Mouse (Mus musculus) heart, postnatal 14 days (tissue): ENCODE measurements around the gene Shc3. TPM values are rescaled to one million over a fixed set of nuclear protein-coding genes. Genes with fewer than 3 reads are reported as not detected.

Source experiments
- DNase-seq, 2 experiments: peaks; one replicate each; pipeline ENCODE4 v3.0.0; 2021 to 2022
- intact Hi-C: fragments of 180-260 bp; cut with DNase I; formaldehyde crosslinking; loops from one replicate; pipeline ENCODE4 v1.15.1; 2025
- total RNA-seq, 2 experiments: library from RNA; stranded (reverse); gene quantifications; 2 replicates each; pipeline ENCODE4 v1.2.3; 2021

Gene Shc3
- total RNA-seq, 2 experiments from 2014 or later = 2.6 to 3.0 TPM

DNA sequence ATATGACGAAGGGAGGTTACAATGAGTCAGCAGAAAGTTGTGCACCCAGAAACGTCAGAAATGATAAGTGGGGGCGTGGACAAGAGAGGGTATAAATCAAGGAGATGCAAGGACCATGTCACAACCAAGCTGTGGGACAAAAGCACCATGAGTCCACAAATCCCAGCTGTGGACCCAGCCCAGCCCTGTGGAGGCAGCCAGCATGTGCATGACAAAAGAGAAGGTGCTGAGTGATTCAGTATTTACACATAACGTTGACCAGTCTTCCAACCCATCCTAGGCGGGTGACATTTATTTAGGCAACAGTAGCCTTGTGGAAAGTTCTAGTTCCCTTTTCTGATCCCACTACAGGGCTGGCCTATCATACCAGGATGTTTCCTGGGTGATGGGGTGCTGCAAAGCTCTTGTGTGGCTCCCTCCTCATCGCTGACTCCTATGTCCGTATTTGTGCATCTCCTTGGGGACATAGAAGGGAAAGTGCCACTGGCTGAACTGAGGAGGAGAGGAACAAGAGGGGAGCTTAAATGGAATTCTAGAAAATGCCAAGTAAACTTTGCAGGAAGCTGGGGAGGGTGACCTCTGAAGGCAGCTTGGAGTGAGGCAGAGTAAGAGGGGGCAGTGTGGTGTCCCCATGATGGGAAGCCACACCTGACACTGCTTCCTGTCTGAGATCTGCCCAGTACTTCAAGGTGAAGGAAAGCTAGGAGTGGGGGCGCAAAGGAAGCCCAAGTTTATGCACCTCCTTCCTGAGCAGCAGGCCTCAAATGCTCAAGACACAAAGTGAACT lies 77.4 kb downstream of the Shc3 start:
- intact Hi-C loops = no loop called here
- DNase-seq = no peak

DNA sequence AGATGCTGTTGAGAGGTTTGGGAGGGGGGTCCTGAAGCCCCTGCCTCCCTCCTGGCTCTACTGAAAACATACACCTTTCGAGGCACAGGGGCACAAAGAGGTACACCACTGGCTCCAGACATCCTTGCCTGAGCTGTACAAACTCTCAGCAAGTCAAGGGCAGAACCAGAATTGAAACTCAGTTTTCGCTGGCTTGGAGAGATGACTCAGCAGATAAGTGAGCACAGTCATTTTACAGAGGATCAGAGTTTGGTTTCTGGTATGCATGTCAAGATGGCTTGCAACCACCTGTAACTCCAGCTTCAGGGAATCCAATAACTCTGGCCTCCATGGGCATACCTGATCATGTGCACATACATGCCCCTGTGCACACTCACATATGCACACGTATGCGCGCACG lies 79.0 kb downstream of the Shc3 start:
- DNase-seq = no peak
- intact Hi-C loops = no loop called here

DNA sequence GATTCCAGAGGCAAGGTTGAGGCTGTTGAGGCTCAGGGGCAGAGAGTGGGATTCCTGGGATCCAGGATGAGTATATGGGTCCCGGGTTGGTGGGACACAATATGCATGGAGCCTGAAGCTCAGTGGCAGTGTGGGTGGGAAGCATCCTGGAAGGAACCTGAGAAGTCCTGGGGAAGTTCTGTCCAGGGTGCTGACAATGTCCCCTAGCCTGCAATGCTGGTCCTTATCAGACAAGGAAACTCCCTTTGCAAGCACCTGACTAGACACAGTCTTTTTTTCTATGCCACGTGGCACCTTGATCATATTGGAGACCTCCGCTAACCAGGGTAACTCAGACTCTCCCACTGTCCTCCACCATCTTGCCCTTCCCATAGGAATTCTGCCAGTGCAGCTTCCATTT lies 80.3 kb downstream of the Shc3 start:
- DNase-seq = no peak
- intact Hi-C loops = no loop called here

DNA sequence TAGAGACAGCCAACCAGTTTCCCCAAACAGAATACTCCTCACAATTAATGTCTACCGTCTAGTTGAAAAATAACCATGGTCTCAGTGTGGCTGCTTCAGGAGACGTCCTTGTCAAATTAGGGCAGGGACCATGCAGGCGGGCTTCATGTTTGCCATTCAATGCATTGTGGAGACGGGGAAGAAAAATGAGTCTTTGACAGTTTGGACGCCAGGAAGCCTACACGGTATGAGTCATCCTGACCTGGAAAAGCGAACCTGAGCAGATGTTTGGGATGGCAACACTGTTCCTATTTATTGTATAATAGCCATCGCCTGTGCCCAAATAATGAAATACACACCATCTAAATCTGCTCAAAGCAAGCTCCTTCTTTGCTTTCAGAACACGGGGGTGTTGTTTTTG lies 83.9 kb downstream of the Shc3 start:
- intact Hi-C loops = no loop called here
- no peak for DNase-seq

DNA sequence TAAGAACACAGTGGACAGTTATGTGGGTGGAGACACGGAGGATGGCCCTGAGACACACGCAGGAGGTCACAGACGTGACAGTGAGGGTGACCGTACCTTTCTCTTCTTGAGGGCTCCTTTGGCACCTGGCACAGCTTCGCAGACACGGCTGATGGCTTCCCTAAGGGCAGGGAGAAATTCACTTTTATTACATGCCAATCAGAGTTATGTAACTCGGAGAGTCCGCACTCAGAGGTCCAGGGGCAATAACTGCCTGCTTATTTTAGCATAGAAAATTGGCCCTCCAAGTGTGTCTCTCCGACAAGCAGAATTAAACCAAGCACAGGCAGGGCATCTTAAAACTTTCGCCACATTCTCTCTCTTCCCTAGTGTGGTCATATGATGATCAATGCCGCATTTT lies 86.4 kb downstream of the Shc3 start:
- intact Hi-C loops = no loop called here
- no peak for DNase-seq

DNA sequence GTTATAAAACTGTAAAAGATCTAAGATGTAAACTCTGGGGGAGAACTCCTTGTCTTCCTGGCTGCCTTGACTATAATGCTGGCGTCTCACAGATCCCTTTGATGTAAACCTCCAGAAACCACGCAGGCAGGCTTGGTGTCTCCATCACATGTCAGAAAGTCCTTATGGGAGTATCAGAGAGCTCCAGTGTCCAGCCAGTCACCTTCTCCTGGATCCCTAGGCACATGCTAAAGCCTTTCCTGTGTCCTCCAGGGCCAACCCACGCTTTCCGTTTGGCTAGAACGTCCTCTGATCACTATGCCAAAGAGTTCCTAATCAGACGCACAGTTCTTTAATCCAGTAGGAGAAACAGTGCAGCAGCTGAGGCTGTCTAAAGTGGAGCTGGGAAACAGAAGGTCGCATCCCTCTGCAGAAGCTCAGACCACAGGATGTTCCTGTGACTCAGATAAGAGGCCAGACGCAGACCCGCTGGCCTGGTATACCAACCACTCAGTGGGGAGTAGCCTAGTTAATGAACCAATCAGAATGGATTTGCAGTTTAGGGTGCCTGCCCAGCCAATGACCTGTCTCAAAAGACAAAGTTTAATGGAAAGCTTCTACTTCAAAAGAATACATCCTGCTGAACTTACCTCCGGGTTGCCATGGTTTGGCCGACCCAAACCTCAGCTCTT lies 88.7 kb downstream of the Shc3 start:
- no peak for DNase-seq
- intact Hi-C loops = no loop called here

DNA sequence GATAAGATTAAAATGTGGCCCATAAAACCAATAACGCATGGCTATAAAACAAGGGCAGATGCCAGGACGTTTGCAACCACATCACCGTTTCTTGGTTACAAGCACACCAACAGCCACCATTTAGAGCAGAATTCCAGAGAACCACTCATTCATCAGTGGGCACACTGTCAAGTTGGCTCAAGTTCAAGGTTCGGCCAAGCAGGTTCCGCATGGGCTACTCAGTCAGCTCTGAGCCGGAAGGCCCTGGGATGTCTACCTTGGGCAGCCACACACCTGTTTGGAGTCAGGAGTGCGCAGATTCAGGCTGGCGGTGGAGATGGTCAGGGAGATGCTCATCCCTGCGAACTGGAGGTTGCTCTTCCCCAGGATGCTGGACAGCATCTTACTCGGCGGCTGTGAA lies 89.4 kb downstream of the Shc3 start:
- intact Hi-C loops = no loop called here
- no peak for DNase-seq

DNA sequence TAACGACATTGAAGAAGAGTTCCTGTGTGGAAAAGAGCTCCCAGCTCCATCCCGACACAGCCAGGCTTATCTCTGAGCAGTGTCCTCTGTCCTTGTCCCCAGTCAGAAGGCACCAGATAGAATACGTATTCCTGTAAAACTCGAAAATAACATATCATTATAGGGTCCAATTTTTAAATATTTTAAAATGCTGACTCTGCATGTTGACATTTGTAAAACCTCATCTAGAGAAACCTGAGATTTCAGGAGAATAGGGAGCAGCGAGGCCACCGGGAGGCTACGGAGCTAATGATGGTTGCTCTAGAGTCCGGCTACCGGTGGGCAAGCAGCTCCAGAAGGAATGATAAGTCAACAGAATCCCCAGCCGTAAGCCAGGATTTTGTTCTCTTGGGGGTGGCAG lies 92.2 kb downstream of the Shc3 start:
- no peak for DNase-seq
- intact Hi-C loops = no loop called here

DNA sequence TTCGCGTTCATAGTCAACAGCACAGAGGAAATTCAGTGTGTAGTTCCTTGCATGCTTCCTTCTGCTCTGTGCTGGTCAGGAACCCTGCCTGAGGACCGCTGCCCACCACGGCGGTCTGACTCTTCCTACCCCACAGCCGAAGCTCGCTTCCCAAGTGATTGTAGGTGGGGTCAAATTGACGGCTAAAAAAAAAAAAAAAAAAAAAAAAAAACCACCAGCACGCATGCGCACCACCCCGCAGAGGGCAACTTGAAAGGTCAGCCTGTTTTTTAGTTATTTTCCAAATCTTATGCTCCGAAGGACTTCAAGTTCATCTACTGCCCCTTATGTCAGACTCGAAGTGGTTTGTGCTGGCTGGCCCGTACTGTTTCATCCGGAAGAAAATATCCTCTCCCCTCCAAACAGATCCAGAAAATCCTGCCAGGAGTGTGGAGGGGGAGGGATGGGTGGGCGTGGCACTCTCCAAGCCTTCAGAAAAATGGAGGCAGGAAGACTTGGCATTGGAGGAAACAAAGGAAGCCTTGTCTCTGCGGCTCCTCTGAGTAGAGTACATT lies 100.4 kb downstream of the Shc3 start:
- intact Hi-C loops = no loop called here
- DNase-seq = no peak

DNA sequence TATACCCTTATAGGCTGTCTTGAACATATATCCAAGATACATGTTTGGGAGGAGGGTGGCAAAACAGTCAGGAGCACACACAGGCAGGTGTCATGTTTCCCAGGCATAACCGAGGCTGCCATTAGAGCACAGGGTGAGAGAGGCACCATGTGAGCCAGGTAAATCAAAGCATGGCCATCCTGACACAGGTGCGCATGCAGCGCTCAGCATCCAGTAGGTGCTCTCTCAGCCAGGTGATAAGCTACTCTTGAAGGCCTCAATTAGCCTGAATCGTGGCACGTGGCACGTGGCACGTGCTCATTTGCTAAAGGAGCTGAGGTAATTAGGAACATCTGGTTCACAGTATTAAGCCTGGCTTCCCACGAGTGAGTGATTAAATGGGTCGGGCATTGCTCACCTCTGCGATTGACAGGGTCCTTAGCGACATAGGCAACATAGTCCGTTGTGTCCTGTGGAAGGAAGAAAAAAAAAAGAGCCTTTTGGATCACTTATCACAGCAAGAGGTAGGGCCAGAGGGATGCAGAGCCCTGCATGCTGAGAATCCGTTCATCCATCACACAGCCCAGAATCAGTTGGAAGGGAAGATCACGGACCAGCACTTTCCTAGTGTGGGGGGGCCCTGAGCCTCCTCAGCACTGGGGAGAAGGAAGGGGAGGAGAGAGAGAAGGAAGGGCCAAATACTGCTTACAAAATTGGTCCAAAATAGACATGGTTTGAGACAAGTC lies 102.9 kb downstream of the Shc3 start:
- no peak for DNase-seq
- intact Hi-C loops = no loop called here

DNA sequence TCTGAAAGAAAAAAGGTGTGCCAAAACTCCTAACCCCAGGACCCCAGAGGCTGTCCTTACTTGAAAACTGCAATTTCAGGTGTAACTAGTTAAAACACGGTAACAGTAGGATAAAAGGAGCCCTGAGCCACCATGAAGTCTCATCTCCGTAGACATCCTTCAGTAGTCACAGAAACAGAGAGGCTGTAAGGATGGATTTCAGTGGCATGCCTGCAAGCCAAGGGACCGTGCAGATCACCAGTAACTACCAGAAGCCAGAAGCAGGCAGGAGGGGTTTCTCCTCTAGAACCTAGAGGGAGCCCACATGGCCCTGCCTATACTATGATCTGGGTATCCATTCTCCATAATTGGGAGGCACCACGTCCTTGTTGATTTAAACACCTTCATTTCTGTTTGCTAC lies 104.9 kb downstream of the Shc3 start:
- no peak for DNase-seq
- intact Hi-C loops = no loop called here

DNA sequence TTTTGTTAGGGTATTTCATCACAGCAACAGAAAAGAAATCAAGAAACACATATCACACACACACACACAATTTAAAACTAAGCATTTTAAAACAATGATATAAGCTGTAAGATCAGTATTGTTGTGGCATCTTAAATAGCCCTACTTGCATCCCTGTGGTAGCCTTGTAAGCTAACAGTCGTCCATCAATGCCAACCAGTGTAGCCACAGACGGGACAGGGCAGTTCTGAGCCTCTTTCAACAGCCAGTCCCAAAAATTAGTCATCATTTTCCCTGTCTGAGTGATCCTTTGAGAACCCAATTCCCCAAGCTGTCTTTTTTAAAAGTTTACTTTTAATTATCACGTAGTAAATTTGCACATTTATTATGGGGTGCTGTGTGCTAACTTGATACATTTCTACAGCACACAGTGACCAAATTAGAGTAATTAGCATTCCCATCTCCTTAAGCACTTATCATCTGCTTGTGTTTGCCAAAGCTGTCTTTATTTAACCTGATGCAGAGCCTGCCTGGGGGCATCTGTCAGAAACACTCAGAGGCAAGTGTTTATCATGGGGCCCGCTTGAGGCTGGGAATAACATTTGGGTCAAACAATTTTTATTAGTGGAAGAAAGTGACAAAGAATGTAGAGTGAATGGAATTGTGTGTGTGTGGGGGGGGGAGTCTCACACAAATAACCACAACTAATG lies 112.9 kb downstream of the Shc3 start:
- intact Hi-C loops = no loop called here
- no peak for DNase-seq

DNA sequence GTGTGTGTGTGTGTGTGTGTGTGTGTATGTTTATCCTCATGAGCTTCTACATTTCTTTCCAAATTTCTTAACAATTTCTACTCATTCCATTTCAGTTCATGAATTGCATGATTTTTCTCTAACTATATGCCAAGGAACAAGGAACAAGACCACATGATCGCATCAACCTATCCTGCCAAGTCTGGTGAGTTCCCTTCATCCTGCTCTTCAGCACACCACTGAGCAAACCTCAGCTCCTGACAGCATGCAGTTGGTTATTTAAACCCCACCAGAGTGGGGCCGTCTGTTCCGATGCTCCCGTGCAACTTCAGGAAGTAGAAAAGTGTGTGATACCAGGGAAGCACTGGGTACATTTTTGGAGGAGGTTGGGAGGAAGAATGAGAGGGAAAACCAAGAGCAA lies 122.7 kb downstream of the Shc3 start:
- intact Hi-C loops = no loop called here
- DNase-seq = no peak

DNA sequence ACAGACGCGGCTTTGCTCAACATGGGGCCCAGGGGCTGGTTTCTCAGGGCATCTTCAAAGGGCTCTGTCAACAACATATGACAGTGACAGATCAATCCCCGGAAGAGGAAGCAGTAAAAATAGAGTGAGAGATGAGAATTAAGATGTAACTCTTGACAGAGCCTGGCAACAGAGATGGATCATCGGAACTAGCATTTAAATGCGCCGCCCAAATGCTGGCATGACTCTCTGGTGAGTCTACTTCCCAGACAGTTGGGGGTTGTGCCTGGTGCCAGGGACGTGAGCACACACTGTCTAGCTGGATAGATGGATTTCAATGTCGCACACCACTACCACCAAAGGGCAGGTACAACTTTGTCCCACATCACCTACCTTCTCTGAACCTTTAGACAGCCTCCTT lies 126.3 kb downstream of the Shc3 start:
- DNase-seq = no peak
- intact Hi-C loops = no loop called here

DNA sequence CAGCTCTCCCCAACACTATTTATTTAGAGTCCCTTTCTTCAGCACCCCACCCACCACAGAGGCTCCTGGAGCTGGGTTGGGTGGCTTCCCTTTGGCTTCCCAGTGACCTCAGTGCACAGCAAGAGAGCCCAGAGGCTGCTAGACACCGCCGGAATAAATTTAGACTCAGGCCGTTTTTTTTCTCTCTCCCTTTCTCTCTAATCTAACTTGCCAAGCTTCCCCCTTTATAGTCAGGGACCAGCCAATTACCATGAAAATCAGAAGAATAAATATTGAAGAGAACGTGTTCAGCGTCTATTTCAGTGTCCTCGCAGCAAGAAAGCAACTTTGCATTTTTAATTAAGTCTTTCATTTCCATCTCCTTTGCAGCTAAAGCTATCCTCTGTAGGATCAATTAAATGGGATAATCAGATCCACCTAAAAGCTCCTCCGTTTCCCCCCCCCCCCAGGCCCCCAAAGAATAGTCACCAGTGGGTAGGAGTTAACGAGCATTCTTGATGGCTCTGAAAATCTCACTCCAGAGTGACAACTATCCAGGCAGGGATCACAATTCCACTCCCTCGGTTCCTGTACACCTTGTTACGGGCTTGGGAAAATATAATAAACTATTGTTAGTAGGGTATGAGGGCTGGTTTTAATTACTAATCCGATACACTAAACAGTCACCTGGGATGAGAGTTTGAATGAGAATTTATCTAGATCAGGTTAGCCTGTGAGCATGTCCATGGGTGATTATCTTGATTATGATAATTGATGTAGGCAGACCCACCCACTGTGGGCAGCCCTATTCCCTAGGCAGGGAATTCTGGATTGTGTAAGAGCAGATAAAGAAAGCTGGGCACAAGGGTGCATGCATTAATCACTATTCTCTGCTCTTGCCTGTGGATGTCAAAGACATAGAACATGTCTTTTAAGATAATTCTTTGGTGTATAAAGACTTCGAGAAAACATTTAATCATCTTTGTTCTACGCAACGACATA lies 131.8 kb downstream of the Shc3 start:
- no peak for DNase-seq
- intact Hi-C loops = no loop called here

DNA sequence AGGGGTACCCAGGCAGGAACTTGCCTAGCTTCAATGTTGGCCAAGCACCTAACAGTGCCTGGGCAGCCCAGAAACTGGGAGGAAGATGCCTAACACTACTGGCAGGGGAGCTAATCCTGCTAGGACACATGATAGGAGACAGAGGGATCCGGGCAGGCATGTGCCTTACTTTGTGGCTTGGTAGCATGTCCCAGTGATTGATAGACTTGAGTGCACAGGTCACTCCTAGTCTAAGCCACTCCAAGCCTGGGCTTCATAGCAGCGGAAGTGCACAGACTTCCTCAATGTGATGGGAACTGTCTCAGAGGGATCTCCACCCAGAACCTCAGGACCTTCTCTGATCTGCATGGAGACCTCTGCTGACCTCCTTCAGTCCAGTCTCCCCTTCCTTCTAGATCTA lies 134.1 kb downstream of the Shc3 start:
- intact Hi-C loops = no loop called here
- no peak for DNase-seq

DNA sequence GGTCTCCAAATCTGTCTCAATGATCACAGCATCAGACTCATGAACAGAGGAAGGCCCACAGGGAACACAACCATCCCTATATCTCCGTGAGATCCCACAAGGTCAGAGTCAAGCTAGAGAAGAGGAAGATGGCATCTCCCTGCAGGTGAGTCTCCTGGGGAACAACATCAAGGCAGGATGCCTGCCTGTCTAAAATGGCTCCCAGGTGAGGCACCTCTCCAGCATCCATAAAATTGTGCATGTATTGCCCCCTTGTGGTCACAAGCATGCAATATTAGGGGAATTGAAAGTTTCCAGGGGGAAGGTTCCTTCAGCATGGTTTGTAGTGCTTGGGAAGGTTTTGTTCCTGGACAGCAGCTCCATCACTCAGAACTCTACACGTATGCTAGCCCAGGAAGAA lies 134.8 kb downstream of the Shc3 start:
- no peak for DNase-seq
- intact Hi-C loops = no loop called here

DNA sequence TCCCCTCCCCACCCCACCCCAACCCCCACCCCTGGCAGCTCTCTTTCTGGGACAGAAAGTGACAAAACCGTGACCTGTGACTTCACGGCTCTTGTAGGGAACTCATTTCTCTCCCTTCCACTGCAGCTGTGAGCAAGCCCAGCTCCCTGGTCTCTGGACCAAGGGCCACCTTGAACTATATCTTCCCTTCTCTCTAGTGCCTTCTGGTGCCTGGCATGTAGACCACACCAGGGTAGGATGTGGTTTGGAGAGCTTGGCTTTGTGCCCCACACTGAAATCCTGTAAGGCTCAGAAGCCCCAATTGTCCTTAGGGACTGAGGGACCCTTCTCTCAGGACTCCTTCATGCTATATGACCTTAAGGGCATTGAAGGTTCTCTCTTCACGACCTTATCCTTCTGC lies 135.8 kb downstream of the Shc3 start:
- intact Hi-C loops = no loop called here
- DNase-seq = no peak

DNA sequence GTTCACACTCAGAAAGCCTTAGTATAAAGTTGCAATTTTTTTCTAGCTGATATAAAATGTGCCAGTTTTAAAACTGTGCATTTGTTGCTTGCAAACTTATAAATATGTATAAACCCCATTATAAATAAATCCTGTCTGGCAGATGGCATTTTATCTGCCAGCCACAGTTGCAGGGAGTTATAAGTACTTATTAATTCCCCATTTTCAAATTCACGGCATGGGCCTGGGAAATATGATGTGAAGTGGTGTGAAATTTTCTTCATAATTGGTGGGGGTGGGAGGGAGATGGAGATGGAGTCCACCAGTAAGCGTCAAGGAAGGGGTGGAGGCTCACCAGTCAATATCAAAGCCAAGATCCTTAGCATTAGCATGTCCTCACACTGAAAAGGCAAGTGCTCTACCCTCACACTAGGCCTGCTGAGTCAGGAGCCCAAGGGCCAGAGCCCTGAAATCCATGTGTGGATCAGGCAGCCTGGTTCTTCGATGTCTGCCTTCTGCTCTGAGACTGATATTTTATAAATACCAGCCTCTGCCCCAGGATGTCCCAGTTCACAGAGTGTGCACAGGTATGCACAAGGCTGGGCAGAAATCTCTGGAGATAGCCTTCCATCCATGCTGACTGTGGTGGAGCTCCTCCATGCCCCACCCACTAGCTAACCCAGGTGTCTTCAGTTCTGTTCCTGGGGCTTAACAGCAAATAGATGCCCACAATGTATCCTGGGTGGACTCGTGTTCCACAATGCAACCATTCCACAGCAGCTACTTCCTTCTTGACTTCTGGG lies 143.4 kb downstream of the Shc3 start:
- no peak for DNase-seq
- intact Hi-C loops = no loop called here
